15 mouse cellular contexts compared by ENCODE assay signal in genomic region chr2:156887017-156887416, GRCm38 (mm10). TPM values are rescaled to one million over a fixed set of nuclear protein-coding genes. Genes with fewer than 3 reads are reported as not detected.
A peak's percentile ranks its signal among the peaks of the same experiment; 100 is the strongest.
DNase-seq lines count a peak whose midpoint lies in the region; ATAC-seq and TF ChIP-seq lines count a peak whose summit lies in the region.
"Had no signal": no experiment of that assay in that cellular context is flagged by ENCODE, and none has a peak within 500 bp of the region (broad histone marks: within the 10 kb centered on the region; RNA-seq: fewer than 3 reads in every experiment).

Sla2 (minus strand) TSS chr2:156887192.

- no peaks in the 10 kb centered on the region for H3K9me3 ChIP-seq in kidney, embryonic 14.5 days (ENCODE audit: control insufficient read depth, low read length)
- H3K9me3 ChIP-seq: embryonic facial prominence, embryonic 15.5 days; midbrain, embryonic 15.5 days had no signal

- no peak within 1 kb of the TSS for H3K27ac ChIP-seq in liver, adult 2 months (replicated peaks; ENCODE audit: insufficient read depth, low read depth, low read length)
- H3K27ac ChIP-seq in kidney, embryonic 14.5 days (ENCODE audit: low read depth, low read length): no peak within 1 kb of the TSS
- H3K27ac ChIP-seq: embryonic facial prominence, embryonic 15.5 days; hindbrain, postnatal 0 days; midbrain, embryonic 15.5 days had no signal

- 78% methylated on average over 6 of the region's 6 CpGs for WGBS in liver, adult 2 months
- 66% methylated on average over 6 of the region's 6 CpGs for WGBS in kidney, embryonic 14.5 days

- 0 out of 2 replicates have a peak within 1 kb of the TSS, but pooled peaks have one; percentile 12 for H3K9ac ChIP-seq in liver, adult 2 months (ENCODE audit: low read depth, low read length)
- H3K9ac ChIP-seq in kidney, embryonic 14.5 days (ENCODE audit: low read depth, low read length): no peak within 1 kb of the TSS
- H3K9ac ChIP-seq: embryonic facial prominence, embryonic 15.5 days; lung, embryonic 14.5 days; midbrain, embryonic 15.5 days had no signal

- H3K36me3 ChIP-seq in liver, adult 2 months (ENCODE audit: control insufficient read depth, insufficient read depth, low read length): no peaks in the 10 kb centered on the region
- H3K36me3 ChIP-seq in kidney, embryonic 14.5 days (ENCODE audit: control insufficient read depth, insufficient read depth, low read length): no peaks in the 10 kb centered on the region
- H3K36me3 ChIP-seq: embryonic facial prominence, embryonic 15.5 days; midbrain, embryonic 15.5 days had no signal

- H3K27me3 ChIP-seq in liver, adult 2 months (ENCODE audit: control insufficient read depth, insufficient read depth, low read length): no peaks in the 10 kb centered on the region
- H3K27me3 ChIP-seq in kidney, embryonic 14.5 days (ENCODE audit: control insufficient read depth, insufficient read depth, low read length): no peaks in the 10 kb centered on the region
- H3K27me3 ChIP-seq: embryonic facial prominence, embryonic 15.5 days; midbrain, embryonic 15.5 days had no signal

- no peak within 1 kb of the TSS for H3K4me3 ChIP-seq in liver, adult 2 months (ENCODE audit: insufficient read depth, low read depth, low read length)
- no peak within 1 kb of the TSS for H3K4me3 ChIP-seq in kidney, embryonic 14.5 days (ENCODE audit: low read length)
- H3K4me3 ChIP-seq: embryonic facial prominence, embryonic 15.5 days; midbrain, embryonic 15.5 days had no signal

- no peak for TF ChIP-seq CTCF in liver, adult 2 months (IDR thresholded peaks at IDR 0.05; ENCODE audit: low read depth, low read length)

- no peaks in the 10 kb centered on the region for H3K4me1 ChIP-seq in liver, adult 2 months (ENCODE audit: control insufficient read depth, insufficient read depth, low read length)
- H3K4me1 ChIP-seq in kidney, embryonic 14.5 days (ENCODE audit: control insufficient read depth, insufficient read depth, low read length): no peaks in the 10 kb centered on the region
- H3K4me1 ChIP-seq: embryonic facial prominence, embryonic 15.5 days had no signal

- DNase-seq in liver, adult 2 months (ENCODE audit: extremely low read depth, low read depth, low spot score): no peak
- DNase-seq in liver: no peak
- peak; percentile 92 for DNase-seq in thymus, postnatal 14 days
- no peak for DNase-seq in embryo, embryonic 10 days (ENCODE audit: low spot score)
- DNase-seq in layer of hippocampus, postnatal 10 days (ENCODE audit: low spot score in 2 of 2): no peak
- DNase-seq: adrenal gland, postnatal 36 days; cerebellum, adult 9-10 months; kidney, postnatal 36 days; lung, embryonic 14.5 days had no signal

- TF ChIP-seq POLR2A in liver, adult 2 months (IDR thresholded peaks at IDR 0.05; ENCODE audit: extremely low read depth, insufficient read depth, low read length): no peak

- no peak within 1 kb of the TSS for H3K4me2 ChIP-seq in kidney, embryonic 14.5 days (replicated peaks; ENCODE audit: low read depth, low read length)
- H3K4me2 ChIP-seq: embryonic facial prominence, embryonic 15.5 days; lung, embryonic 14.5 days; midbrain, embryonic 15.5 days had no signal

- peak; percentile 82 for ATAC-seq in activated CD4-positive, CD25-positive, alpha-beta regulatory T cell, adult 4 months
- ATAC-seq in megakaryocyte, adult 5-6 weeks (ENCODE audit: poor library complexity, severe bottlenecking): peak; percentile 77
- no peak for ATAC-seq in kidney, embryonic 14.5 days (ENCODE audit: low FRiP score, low TSS enrichment)
- ATAC-seq: hindbrain, postnatal 0 days; midbrain, embryonic 15.5 days had no signal

- H3K79me2 ChIP-seq in liver, adult 2 months (ENCODE audit: control insufficient read depth, insufficient read depth, low read length): no peaks in the 10 kb centered on the region

RNA-seq across cellular contexts. Expression of gene Sla2, which starts in this region (rescaled TPM):
- total RNA-seq in liver, adult 2 months (2014; rRNA removed): 0.09 and 0.13 TPM in 2 replicates
- polyA plus RNA-seq in liver, adult 2 months (2012; rRNA removed): 0.10 and 0.20 TPM in 2 replicates
- 10 to 100 TPM; 57.8 to 67.4 TPM for polyA plus RNA-seq in activated CD4-positive, CD25-positive, alpha-beta regulatory T cell, adult 4 months (2017; shearing (Covaris generic))
- total RNA-seq in megakaryocyte, adult 5-6 weeks (2015): 0.83 and 2.2 TPM in 2 replicates
- 1.3 and 1.8 TPM in 2 replicates for total RNA-seq in megakaryocyte, adult 5-6 weeks (2017)
- 0.23 and 0.24 TPM in 2 replicates for polyA plus RNA-seq in kidney, embryonic 14.5 days (2014; fragmentation: Nextera tagmentation; extraction: Ambion mirVana)
- total RNA-seq in layer of hippocampus, postnatal 10 days (2021): under 1 TPM; 0.23 to 0.25 TPM
- total RNA-seq: adrenal gland, postnatal 36 days; hindbrain, postnatal 0 days had no signal

Comparison
In these comparisons a context has a peak if more than half of its experiments do, and no peak if none do; other contexts are left out.
1. RNA of gene Sla2 (polyA plus RNA-seq): 57.8 to 67.4 TPM in activated CD4-positive, CD25-positive, alpha-beta regulatory T cell, adult 4 months; 0.23 to 0.24 TPM in kidney, embryonic 14.5 days and 0.10 to 0.20 TPM in liver, adult 2 months; every median in the first group is over 10 times any median in the second.